Mouse (Mus musculus) liver, adult 2 months (tissue): Measurements from ENCODE around the gene Dyx1c1.

ENCODE experiments used
- CTCF ChIP-seq: fragments of 200-500 bp; IDR thresholded peaks from 2 replicates; pipeline ENCODE4 v1.5.1; 2011; ENCODE audit warnings: low read depth, low read length, control low read depth
- POLR2A ChIP-seq: fragments of 200-500 bp; IDR thresholded peaks from 2 replicates; pipeline ENCODE4 v1.6.1; 2011; ENCODE audit warnings: low read length, control low read depth; ENCODE audit not compliant: insufficient read depth; ENCODE audit errors: extremely low read depth

- TF ChIP-seq POLR2A (no peak), CTCF (peak; percentile 78)
These were observed 3.0 kb upstream of the Dyx1c1 start for GRCm38 (mm10) chr9:72955546-72955945.
